Mouse (Mus musculus): ENCODE measurements around the gene Scn10a.

- TF ChIP-seq ZC3H11A (IDR thresholded peaks at IDR 0.05; ENCODE audit: borderline replicate concordance, low read depth, low read length) (no peak), MAFK (IDR thresholded peaks at IDR 0.05; ENCODE audit: insufficient read depth, low read depth, low read length) (no peak), CHD2 (IDR thresholded peaks at IDR 0.05; ENCODE audit: low read depth, low read length) (no peak), HCFC1 (IDR thresholded peaks at IDR 0.05; ENCODE audit: borderline replicate concordance, insufficient read depth, low read length) (no peak), ZNF384 (IDR thresholded peaks at IDR 0.05; ENCODE audit: low read depth, low read length) (no peak)
These were observed 12.4 kb downstream of the Scn10a start for GRCm38 (mm10) chr9:119706700-119707099.

Measured in ES-E14 (cell line).